8 mouse cellular contexts compared by ENCODE assay signal in the genomic region with DNA sequence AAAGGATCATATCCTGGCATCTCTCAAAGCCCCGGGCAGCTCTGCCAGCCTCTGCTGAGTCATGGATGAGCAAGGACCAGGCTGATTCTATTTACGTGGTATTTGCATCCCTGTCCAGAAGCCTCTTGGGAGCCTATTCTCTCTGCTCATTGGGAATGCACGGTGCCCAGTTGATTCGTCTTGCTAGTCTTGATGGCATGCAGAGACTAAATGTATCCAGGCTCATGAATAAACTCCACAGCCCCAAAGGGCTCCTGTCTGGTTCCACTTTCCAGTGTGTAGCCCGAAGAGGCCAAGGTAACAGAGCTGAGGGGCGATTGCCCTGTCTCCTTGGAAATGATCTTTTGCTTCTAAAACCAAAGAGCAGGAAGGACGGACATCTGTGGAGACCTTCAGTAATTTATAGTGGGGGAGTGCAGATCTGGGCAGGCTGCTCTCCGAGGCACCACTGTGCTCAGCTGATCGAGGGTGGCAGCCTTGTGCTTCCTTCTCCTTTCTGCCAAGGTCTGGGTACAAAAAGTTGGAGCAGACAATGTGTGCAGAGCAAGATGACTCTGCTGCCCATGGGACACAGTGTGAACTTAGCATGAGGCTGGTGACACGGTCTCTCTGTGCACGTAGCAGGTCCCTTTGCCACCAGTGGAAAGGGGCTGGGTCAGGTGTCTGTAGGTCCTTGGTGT.
DNase-seq lines count a peak whose midpoint lies in the region; ATAC-seq lines count a peak whose summit lies in the region.

No protein-coding gene starts in this region.

- no peak overlapping the region for H3K4me3 ChIP-seq in kidney, embryonic 16.5 days (ENCODE audit: low read length)

- no peak overlapping the region; the same call in 1 of the 2 replicates for H3K27ac ChIP-seq in kidney, embryonic 16.5 days (ENCODE audit: low read length)

- H3K9ac ChIP-seq in kidney, embryonic 16.5 days (replicated peaks; ENCODE audit: low read length) = no peak overlapping the region; the same call in 1 of the 2 replicates

- WGBS in kidney, embryonic 16.5 days = 65% methylated on average over 11 of the region's 11 CpGs

- ATAC-seq in kidney, embryonic 16.5 days (ENCODE audit: low FRiP score, low TSS enrichment) = no peak
- ATAC-seq in erythroblast, adult 5-6 weeks (replicated peaks; ENCODE audit: low FRiP score, poor library complexity, severe bottlenecking) = no peak

- no peaks in the 10 kb centered on the region for H3K27me3 ChIP-seq in kidney, embryonic 16.5 days (ENCODE audit: insufficient read depth, low read length)

- intact Hi-C loops in left cerebral cortex, postnatal 14 days (cut with DNase I) = no loop called here

- no peaks in the 10 kb centered on the region for H3K36me3 ChIP-seq in kidney, embryonic 16.5 days (ENCODE audit: insufficient read depth, low read length)

- no peak for DNase-seq in kidney, adult 8-10 months
- DNase-seq in cerebellum, adult 8-10 months = peak; percentile 65
- DNase-seq in frontal cortex, postnatal 25 days (ENCODE audit: low spot score in 2 of 2) = peak; percentile 24 to 32
- DNase-seq in left cerebral cortex, postnatal 14 days (ENCODE audit: low spot score in 2 of 2) = peak; percentile 50 to 53
- peak; percentile 76 for DNase-seq in right cerebral cortex, adult 18-20 months
- no peak for DNase-seq in kidney, postnatal 14 days

- H3K9me3 ChIP-seq in kidney, embryonic 16.5 days (ENCODE audit: low read length) = no peaks in the 10 kb centered on the region

- H3K4me1 ChIP-seq in kidney, embryonic 16.5 days (ENCODE audit: insufficient read depth, low read length) = peaks cover 4% of the 10 kb centered on the region

- peak overlapping the region; percentile 57; the same call in 1 of the 2 replicates for H3K4me2 ChIP-seq in kidney, embryonic 16.5 days (replicated peaks; ENCODE audit: low read depth, low read length)

Comparison
In these comparisons a context has a peak if more than half of its experiments do, and no peak if none do; other contexts are left out.
1. DNase-seq: peak in cerebellum, adult 8-10 months (single experiment), frontal cortex, postnatal 25 days (2 of 2), left cerebral cortex, postnatal 14 days (2 of 2) and right cerebral cortex, adult 18-20 months (single experiment); none in kidney, adult 8-10 months (0 of 2) and kidney, postnatal 14 days (single experiment).